Mouse (Mus musculus): ENCODE results near the gene Ece1. TPM values are rescaled to one million over a fixed set of nuclear protein-coding genes. Genes with fewer than 3 reads are reported as not detected.

The Ece1 gene
- total RNA-seq, 1 experiment: 99.2 TPM

DNA sequence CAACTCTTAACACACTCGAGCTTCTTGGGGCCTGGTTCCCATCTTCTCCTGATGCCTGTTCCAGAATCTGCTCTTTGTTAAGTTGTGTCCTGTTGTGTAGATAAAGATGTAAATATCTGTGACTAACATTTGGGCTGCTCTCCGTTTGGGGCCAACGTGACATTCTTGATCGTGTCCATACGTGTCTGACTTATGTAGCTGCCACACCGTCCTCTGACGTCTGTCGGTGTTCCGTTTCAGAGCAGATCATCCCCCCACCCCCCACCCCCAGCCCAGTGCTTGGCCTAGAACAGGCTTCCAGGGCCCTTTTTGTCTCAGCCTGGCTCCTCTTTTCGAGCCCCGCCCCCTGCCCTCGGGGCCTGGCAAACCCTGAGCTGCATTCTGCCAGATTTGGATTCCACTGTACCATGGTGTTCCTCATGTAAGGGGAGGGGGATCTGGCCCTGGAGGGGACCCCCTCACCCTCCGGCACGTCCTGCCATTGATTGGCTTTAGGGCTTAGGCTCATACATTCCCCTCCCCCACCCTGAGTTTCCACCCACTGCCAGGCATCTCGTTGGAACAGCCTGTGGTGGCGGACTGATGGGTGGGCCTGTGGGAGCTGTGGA lies 7.7 kb downstream of the Ece1 start:
- no peak for DNase-seq (ENCODE audit: low read depth, low spot score)
- TF ChIP-seq MAFK (IDR thresholded peaks at IDR 0.05; ENCODE audit: insufficient read depth, low read depth, low read length) (no peak), HCFC1 (IDR thresholded peaks at IDR 0.05; ENCODE audit: borderline replicate concordance, insufficient read depth, low read length) (no peak), ZC3H11A (IDR thresholded peaks at IDR 0.05; ENCODE audit: borderline replicate concordance, low read depth, low read length) (no peak), ZNF384 (IDR thresholded peaks at IDR 0.05; ENCODE audit: low read depth, low read length) (no peak), CHD2 (IDR thresholded peaks at IDR 0.05; ENCODE audit: low read depth, low read length) (no peak)
- no peaks in the 10 kb centered on the region for H3K9me3 ChIP-seq (ENCODE audit: control insufficient read depth, insufficient read depth, low read depth, low read length)
- in situ Hi-C loops (cut with MboI; ENCODE audit: low sequenced_read_pairs in 2 of 2, unreplicated experiment in 2 of 2): no loop called here
- no peak overlapping the region for H3K9ac ChIP-seq (ENCODE audit: insufficient read depth, low read depth, low read length, poor library complexity, severe bottlenecking)
- H3K27ac ChIP-seq (ENCODE audit: insufficient read depth, low read depth, low read length, poor library complexity, severe bottlenecking): no peak overlapping the region
- H3K4me3 ChIP-seq (ENCODE audit: insufficient read depth in 1 of 2, low read depth in 1 of 2, low read length in 2 of 2, poor library complexity in 1 of 2, severe bottlenecking in 1 of 2): no peak overlapping the region
- H3K36me3 ChIP-seq (ENCODE audit: control insufficient read depth, insufficient read depth, low read length, poor library complexity, severe bottlenecking): no peaks in the 10 kb centered on the region
- peaks cover 2 to 34% of the 10 kb centered on the region in 2 experiments; a peak in 2 of 4 replicates for H3K4me1 ChIP-seq (ENCODE audit: control insufficient read depth in 2 of 2, insufficient read depth in 2 of 2, low read length in 2 of 2, poor library complexity in 1 of 2)

- no peak overlapping the region for H3K27ac ChIP-seq (ENCODE audit: insufficient read depth, low read depth, low read length, poor library complexity, severe bottlenecking)
Measured at GRCm38 (mm10) chr4:137870979-137871378, 8.9 kb downstream of the Ece1 start.

DNA sequence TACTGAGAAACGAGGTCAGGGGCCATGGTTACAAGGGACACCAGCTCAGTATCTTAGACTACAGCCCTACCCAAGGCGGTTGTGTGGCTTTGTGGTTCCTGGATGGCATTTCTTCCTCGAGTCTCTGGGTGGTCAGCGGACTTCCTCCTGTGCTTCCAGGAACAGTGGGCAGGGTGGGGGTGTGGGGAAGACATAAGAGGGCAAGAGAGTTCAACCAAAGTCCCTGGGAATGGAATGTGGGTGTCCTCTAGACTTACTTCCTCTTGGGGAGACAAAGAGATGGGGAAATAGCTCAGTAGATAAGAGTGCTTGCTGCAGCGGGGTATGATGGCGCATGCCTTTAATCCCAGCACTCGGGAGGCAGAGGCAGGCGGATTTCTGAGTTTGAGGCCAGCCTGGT lies 9.4 kb downstream of the Ece1 start:
- Histone ChIP-seq H3K36me3 (ENCODE audit: control insufficient read depth, insufficient read depth, low read length, poor library complexity, severe bottlenecking) (no peaks in the 10 kb centered on the region), H3K27ac (ENCODE audit: insufficient read depth, low read depth, low read length, poor library complexity, severe bottlenecking) (no peak overlapping the region), H3K9me3 (ENCODE audit: control insufficient read depth, insufficient read depth, low read depth, low read length) (no peaks in the 10 kb centered on the region), H3K4me1 (ENCODE audit: control insufficient read depth in 2 of 2, insufficient read depth in 2 of 2, low read length in 2 of 2, poor library complexity in 1 of 2) (peaks cover 2 to 31% of the 10 kb centered on the region in 2 experiments; a peak in 2 of 4 replicates), H3K9ac (ENCODE audit: insufficient read depth, low read depth, low read length, poor library complexity, severe bottlenecking) (no peak overlapping the region), H3K4me3 (ENCODE audit: insufficient read depth in 1 of 2, low read depth in 1 of 2, low read length in 2 of 2, poor library complexity in 1 of 2, severe bottlenecking in 1 of 2) (no peak overlapping the region)
- no peak for DNase-seq (ENCODE audit: low read depth, low spot score)
- in situ Hi-C loops (cut with MboI; ENCODE audit: low sequenced_read_pairs in 2 of 2, unreplicated experiment in 2 of 2): no loop called here
- TF ChIP-seq MAFK (IDR thresholded peaks at IDR 0.05; ENCODE audit: insufficient read depth, low read depth, low read length): no peak
- no peak for TF ChIP-seq ZC3H11A (IDR thresholded peaks at IDR 0.05; ENCODE audit: borderline replicate concordance, low read depth, low read length)
- TF ChIP-seq CHD2 (IDR thresholded peaks at IDR 0.05; ENCODE audit: low read depth, low read length): no peak
- no peak for TF ChIP-seq ZNF384 (IDR thresholded peaks at IDR 0.05; ENCODE audit: low read depth, low read length)
- no peak for TF ChIP-seq HCFC1 (IDR thresholded peaks at IDR 0.05; ENCODE audit: borderline replicate concordance, insufficient read depth, low read length)

More at GRCm38 (mm10) chr4:137870979-137871378, 8.9 kb downstream of the Ece1 start:
- no peak for DNase-seq (ENCODE audit: low read depth, low spot score)
- Histone ChIP-seq H3K36me3 (ENCODE audit: control insufficient read depth, insufficient read depth, low read length, poor library complexity, severe bottlenecking) (no peaks in the 10 kb centered on the region), H3K4me3 (ENCODE audit: insufficient read depth in 1 of 2, low read depth in 1 of 2, low read length in 2 of 2, poor library complexity in 1 of 2, severe bottlenecking in 1 of 2) (no peak overlapping the region), H3K4me1 (ENCODE audit: control insufficient read depth in 2 of 2, insufficient read depth in 2 of 2, low read length in 2 of 2, poor library complexity in 1 of 2) (peaks cover 2 to 35% of the 10 kb centered on the region in 2 experiments; a peak in 2 of 4 replicates), H3K9ac (ENCODE audit: insufficient read depth, low read depth, low read length, poor library complexity, severe bottlenecking) (no peak overlapping the region), H3K9me3 (ENCODE audit: control insufficient read depth, insufficient read depth, low read depth, low read length) (no peaks in the 10 kb centered on the region)
- in situ Hi-C loops (cut with MboI; ENCODE audit: low sequenced_read_pairs in 2 of 2, unreplicated experiment in 2 of 2): no loop called here
- no peak for TF ChIP-seq HCFC1 (IDR thresholded peaks at IDR 0.05; ENCODE audit: borderline replicate concordance, insufficient read depth, low read length)
- no peak for TF ChIP-seq ZC3H11A (IDR thresholded peaks at IDR 0.05; ENCODE audit: borderline replicate concordance, low read depth, low read length)
- no peak for TF ChIP-seq CHD2 (IDR thresholded peaks at IDR 0.05; ENCODE audit: low read depth, low read length)
- no peak for TF ChIP-seq MAFK (IDR thresholded peaks at IDR 0.05; ENCODE audit: insufficient read depth, low read depth, low read length)
- no peak for TF ChIP-seq ZNF384 (IDR thresholded peaks at IDR 0.05; ENCODE audit: low read depth, low read length)

DNA sequence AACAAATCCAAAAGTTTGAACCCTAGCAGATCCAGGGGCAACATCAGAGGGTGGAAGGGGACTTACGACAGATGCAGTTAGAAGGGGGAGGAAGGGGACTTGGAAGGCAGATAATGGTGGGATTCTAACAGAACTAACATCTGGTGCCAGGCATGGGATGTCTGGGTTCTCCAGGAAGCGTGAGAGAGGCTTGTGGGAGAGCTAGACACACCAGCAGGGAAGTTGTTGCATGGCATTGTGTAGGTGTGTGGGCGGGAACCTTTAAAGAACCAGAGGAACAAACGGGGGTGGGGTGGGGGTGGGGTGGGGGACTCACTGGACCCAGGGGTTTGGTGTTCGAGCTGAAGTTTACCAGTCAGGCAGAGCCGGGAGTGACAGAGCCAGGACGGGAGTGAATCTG lies 12.3 kb downstream of the Ece1 start:
- in situ Hi-C loops (cut with MboI; ENCODE audit: low sequenced_read_pairs in 2 of 2, unreplicated experiment in 2 of 2): no loop called here
- H3K4me1 ChIP-seq (ENCODE audit: control insufficient read depth in 2 of 2, insufficient read depth in 2 of 2, low read length in 2 of 2, poor library complexity in 1 of 2): peaks cover 4 to 35% of the 10 kb centered on the region in 2 experiments; a peak in 2 of 4 replicates
- no peak for DNase-seq (ENCODE audit: low read depth, low spot score)

More for the DNA sequence above, 12.3 kb downstream of the Ece1 start:
- no peak overlapping the region for H3K4me3 ChIP-seq (ENCODE audit: insufficient read depth in 1 of 2, low read depth in 1 of 2, low read length in 2 of 2, poor library complexity in 1 of 2, severe bottlenecking in 1 of 2)
- no peaks in the 10 kb centered on the region for H3K36me3 ChIP-seq (ENCODE audit: control insufficient read depth, insufficient read depth, low read length, poor library complexity, severe bottlenecking)
- H3K9ac ChIP-seq (ENCODE audit: insufficient read depth, low read depth, low read length, poor library complexity, severe bottlenecking): no peak overlapping the region
- TF ChIP-seq ZNF384 (IDR thresholded peaks at IDR 0.05; ENCODE audit: low read depth, low read length) (no peak), HCFC1 (IDR thresholded peaks at IDR 0.05; ENCODE audit: borderline replicate concordance, insufficient read depth, low read length) (no peak), ZC3H11A (IDR thresholded peaks at IDR 0.05; ENCODE audit: borderline replicate concordance, low read depth, low read length) (no peak), CHD2 (IDR thresholded peaks at IDR 0.05; ENCODE audit: low read depth, low read length) (no peak), MAFK (IDR thresholded peaks at IDR 0.05; ENCODE audit: insufficient read depth, low read depth, low read length) (no peak)
- H3K27ac ChIP-seq (ENCODE audit: insufficient read depth, low read depth, low read length, poor library complexity, severe bottlenecking): no peak overlapping the region
- no peaks in the 10 kb centered on the region for H3K9me3 ChIP-seq (ENCODE audit: control insufficient read depth, insufficient read depth, low read depth, low read length)
